Mouse (Mus musculus) adrenal gland, postnatal 14 days (tissue): Measurements from ENCODE around the gene Gdpd3. TPM values are rescaled to one million over a fixed set of nuclear protein-coding genes. Genes with fewer than 3 reads are reported as not detected.

Source experiments
- DNase-seq: peaks from one replicate; pipeline ENCODE4 v3.0.0; 2021; ENCODE audit warnings: mixed read lengths
- total RNA-seq: library from RNA; stranded (reverse); gene quantifications from 2 replicates; pipeline ENCODE4 v1.2.3, GENCODE M21; 2021

Gdpd3 gene
- total RNA-seq, 1 experiment from 2014 or later, result 3.8 TPM

DNA sequence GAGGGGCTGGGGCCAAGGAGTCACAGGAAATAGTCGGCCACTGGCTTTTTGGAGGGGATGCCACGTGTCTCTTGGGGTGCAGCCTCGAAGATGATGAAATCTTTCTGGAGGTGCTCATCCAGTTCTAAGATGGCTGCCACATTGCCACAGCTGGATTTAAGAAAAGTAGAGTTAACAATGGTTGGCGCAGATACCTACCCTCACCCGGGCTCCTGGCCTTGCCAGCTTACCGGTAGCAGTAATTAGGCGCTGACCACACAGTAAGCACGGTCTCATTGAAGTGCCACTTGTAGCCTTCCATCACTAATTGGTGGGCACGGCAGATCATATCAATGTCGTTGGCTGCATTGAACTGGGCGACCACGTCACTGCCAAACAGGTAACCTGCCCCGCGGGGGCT, 20.0 kb downstream of the Gdpd3 start:
- DNase-seq, result no peak

DNA sequence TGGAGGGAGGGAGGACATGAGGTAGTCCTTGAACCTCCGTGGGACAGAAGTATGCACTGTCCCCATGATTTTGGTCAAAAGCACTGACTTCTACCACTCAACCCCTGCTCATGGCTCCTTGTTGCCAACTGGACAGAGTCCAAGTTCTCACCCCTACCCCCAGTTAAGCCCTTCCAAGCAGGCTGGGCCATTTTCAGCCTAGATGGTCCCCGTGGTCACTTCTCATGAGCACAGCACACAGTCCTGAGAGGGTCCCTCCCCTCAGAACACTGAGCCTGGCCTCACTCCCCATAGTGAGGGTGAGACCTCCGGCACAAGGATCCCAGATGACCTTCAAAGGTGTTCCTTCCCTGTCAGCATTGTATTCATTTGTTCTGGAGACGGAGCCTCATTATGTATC, 23.0 kb downstream of the Gdpd3 start:
- DNase-seq, result no peak

DNA sequence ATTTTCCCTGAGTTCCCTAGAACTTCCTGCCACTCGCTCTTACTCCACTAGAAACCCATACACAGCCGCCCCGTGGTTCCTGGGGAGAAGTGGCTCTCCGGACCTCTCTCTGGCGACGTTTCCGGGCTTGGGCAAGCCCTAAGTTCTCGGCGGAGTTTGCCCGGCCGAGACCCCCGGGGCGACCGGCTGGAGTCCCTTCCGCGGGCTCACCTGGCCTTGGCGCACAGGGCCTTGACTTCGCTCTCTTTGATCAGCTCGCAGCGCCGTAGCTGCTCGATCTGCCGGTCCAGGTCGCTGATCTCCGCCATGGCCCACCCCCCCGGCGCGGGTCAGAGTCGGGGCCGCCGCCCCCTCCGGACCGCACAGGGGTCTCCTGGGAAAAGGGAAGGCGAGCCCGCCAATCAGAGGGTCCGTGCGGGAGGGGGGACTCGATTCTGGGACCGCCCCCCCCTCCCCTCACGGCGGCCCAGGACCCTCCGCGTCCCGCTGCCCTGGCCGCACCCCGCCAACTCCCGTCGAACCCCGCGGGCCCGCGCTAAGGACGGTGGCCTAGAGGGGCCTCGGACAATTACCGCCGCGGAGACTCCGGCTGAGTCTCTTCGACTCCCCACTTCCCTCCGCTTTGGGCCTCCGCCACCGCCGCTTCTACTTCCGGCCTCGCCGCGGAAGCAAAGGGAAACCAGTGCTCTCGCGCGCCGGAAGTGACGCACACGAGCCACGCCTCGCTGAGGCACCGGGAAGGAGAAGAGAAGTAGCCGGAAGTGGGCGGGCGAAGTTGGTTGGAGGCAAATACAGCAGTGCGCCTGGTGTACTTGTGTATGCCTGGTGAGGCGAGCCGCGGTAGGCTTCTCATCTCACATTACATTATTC, 26.0 kb downstream of the Gdpd3 start, which contains the start of gene Ppp4c:
Ppp4c (minus strand) TSS at position 646 of the 870 bp plus-strand sequence.
- peak; percentile 98 for DNase-seq

DNA sequence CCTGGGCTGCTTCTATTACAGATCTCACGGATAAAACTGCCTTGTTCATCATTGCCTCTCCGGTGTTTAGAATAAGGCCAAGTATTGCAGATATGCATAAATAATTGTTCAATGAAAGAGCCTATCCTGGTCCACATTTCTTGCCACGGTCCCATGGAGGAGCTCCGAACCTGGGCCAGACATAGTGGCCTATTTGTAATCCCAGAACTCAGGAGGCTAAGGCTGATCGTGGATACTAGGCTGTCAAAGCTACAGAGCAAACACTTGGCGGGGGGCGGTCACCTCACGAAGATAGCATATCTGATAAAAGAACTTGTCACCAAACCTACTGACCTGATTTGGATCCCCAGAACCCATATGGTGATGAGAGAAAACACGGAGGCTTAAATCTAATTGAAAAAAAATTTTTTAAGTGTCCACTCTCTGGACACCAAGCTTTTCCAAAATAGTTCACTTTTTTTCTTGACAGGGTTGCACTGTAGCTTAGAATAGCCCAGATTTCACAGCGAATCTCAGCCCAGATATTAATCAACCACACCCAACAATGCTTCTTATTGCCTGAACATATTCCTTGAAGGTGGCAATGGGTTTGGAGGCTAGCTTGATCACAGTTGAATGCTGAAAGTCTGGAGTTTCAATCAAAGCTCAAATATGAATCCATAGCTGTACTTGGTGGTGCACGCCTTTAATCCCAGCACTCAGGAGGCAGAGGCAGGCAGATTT, 26.7 kb downstream of the Gdpd3 start:
- DNase-seq, result no peak

DNA sequence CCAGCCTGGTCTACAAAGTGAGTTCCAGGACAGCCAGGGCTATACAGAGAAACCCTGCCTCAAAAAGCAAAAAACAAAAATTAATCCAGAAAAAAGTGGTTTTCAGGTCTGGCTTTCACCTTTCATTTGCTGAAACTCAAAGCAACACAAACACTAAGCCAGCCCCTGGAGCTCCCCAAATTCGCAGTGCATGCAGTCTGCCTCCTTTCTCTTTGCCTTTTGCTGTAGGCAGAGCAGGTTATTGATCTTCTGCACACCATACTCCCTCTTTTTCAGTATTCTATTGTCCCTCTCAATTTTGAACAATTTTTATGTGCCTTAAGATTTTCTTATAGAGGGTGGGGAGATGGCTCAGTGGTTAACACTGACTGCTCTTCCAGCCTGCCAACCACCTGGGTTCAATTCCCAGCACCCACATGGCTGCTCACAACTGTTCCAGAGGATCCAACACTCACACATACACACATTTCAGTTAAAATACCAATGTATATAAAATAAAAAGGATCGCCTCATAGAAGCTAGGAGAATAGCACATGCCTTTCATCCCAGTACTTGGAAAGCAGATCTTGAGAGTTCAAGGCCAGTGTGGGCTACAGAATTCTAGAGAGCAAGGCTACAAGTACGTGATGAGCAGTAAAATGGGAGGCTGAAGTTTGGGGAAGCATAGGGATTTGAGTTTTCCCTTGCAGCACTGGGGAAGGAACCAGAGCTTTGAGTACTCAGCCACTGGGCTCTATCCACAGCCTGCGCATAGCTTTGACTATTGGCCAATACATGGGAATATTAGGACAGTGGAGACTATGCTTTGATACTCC, 27.5 kb downstream of the Gdpd3 start:
- DNase-seq, result no peak

DNA sequence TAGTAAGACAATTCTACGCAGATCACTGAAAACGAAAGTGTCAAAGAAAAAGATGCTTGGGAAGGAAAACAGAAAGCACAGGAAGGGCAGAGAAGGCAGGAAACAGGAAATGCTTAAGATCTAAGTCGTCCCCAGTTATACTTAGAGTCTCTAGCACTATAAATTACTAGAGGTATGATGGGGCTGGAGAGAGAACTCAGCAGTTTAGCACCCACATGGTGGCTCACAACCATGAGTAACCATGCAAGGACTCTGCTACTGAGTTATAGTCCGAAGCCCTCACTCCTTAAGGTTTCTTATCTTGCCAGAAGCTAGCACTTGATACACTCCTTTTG, 28.1 kb downstream of the Gdpd3 start:
- no peak for DNase-seq

DNA sequence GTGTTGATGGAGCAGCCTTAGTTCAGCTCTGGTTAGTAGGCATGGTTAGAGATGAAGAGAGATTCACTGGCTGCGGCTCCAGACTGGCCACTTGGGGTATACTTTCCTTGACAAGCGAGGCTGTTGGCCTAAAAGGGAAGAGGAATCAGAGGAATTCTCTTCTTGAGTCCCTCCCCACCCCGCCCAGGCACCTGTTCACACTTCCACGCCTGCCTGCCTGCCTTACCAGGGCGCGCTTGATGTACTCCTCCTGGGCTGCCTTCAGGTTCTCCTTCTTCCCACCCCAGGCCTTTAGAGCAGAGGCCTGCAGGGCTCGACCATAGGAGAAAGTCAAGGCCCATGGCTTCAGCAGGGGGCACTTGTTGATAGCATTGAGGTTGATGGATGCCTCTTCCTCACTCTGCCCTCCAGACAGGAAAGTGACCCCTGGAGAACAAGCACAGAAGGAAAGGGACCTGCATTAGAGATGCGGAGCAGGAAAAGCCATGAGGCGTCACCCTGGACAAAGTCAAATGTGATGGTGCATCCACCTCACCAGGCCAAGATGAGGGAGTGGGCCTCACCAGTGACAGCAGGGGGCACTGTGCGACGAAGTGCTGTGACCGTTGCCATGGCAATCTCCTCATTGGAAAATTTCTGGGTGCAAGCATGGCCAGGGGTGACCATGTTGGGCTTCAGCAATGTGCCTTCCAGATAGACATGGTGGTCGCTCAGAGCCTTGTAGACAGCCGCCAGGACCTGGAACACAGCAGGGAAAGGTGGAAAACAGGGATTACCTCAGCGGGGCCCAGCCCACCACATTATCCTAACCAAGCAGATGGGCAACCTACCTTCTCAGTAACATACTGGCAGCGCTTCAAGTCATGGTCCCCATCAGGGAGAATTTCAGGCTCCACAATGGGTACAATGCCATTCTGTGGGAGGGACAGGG, 29.5 kb downstream of the Gdpd3 start:
- no peak for DNase-seq

DNA sequence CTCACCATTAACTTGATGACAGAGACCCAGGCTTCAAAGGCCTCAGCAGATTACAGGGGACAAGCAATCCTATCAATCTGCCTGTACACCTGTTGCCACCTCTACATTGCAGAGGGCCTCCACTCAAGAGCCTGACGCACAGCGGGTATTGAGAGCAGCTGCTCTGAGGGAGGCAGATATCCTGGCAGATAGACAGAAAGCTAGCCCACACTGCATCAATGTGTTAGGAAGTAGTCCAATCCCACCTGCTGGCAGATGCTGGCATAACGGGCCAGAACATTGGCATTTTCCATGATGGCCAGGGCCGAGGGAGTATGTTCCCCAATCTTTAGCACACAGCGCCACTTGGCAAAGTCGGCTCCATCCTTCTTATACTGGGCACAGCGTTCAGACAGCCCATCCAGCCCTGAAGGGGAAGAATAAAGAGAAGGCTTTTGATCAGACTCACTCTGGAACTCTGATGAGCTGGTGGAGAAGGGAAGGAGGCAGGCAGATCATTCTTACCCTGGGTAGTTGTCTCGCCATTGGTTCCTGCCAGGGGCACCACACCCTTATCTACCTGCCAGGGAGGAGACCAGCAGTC, 30.3 kb downstream of the Gdpd3 start:
- peak; percentile 61 for DNase-seq

DNA sequence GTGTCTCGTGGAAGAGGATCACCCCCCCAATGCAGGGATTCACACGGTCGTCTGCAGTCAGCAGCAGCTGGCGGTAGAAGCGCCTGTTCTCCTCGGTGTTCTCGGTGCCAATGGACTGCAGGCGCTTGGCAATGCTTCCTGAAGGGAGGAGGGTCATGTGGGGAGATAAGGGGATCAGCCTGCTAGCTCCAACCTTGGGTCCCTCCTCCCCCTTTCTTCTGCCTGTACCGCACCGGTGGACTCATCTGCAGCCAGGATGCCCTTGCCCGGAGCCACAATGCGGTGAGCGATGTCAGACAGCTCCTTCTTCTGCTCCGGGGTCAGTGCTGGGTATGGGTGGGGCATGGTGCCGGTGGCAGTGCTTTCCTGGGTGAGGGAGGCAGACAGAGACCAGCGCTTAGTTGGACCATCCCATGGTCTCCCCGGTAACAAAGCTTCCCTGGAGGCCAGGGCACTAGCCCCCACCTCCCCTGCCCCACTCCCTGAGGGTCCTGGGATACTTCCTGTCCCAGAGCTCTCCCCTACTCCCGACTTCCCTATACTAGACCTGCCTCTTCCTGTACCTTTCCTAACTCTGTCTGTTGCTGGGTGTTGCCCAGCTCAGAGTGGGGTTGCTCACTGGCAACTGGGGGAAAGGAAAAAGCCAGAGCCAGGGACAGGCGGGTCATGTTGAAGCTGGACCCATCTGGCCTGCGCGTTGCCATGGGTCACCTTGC, 31.4 kb downstream of the Gdpd3 start, which contains the start of gene Fam57b:
Fam57b (plus strand) TSS at position 258 of the 716 bp plus-strand sequence.
- DNase-seq, result peak; percentile 81

DNA sequence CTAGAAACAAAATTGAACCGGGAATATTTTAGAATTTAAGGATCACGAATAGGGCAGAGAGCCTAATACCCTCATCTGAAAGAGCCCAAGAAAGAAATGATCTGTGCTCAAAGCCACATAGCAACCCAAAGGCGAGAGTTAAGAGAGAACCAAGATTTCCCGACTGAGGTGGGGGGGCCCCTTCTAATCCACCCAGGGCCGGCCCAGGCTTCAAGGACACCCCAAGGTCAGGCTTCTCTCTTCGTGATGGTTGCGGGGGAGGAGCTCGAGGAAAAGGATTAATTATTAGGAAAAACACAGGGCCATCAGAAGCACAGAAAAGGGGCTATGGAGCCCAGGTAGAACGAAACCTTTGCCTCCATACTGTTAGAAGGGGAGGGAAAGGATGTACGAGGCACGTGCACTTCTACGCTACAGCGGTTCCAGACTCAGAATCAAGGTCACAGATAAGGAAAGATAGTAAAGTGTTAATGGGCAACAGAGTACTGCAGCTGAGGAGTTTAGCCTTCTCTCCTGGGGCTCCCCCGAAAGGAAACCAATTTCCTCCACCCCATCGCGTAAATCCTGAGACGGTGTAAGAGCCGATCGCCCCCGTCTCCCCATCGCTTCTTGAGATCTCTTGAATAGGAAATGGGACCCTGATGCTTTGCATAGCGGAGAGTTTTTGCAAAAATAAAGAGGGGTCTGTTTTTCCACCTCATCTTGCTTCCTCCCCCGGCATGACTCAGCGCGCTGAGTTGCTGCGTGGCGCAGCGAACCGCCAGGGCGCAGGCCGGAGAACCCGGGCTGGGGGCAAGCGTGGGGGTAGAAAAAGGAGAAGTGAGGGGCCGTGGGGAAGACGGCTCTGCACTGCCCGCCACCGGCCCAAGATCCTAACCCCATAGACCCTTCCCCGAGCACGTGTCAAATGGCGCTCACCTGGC, 32.3 kb downstream of the Gdpd3 start:
- peak; percentile 77 for DNase-seq

DNA sequence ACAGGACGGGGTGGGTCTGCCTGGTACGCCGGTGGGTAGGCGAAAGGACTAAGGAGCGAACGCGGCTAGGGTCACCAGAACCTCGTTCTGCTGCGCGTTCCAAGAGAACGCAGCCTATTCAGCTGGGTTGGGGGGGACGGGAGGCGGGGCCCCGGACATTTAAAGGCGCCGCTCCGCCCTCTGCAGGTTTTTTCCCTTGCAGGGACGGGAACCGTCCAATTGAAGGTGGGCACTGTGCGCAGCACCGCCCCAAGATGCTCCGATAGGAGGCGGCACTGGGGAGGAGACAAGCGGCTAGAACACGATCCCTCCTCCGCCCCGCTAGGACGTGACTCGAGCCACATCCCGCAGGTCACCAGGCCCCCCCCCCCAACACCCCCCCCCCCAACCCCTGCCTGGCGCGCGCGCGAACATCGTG, 32.9 kb downstream of the Gdpd3 start:
- DNase-seq, result peak; percentile 98

DNA sequence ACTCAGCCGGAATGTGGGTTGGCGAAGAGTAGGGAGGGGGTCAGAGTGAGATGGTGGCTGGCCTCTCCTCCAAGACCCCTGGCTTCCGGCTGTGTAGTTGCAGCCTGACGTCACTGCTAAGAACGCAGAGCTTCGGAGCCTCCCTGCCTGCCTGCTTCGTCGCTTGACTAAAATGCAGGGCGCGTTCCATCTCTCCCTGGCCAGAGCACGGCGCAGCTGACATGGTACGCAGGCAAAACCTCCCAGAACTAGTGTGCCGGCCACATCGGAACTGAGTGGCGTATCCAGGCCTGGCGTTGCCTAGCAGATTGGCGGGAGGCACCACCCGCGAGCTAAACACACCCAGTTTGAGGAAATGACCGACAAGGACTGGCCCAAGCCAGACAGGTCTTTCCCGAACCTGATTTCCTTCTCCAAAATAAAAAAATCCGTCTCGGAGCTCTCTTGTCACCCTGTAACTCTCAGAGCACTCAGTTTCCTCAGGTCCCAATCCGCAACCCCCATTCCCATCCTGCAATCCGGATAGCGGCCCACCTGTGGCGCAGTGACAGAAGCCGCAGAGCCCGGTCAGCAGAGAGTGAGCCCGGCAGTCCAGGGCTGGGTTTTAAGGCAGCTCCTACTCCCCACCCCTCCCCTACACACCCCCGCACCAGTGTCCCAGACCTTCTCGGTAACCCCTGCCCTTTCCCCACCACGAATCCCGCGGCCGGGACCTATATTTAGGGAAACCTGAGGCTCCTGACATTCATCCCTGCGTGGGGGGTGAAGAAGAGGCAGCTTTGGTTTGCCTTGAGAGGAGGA, 33.5 kb downstream of the Gdpd3 start:
- peak; percentile 52 for DNase-seq

DNA sequence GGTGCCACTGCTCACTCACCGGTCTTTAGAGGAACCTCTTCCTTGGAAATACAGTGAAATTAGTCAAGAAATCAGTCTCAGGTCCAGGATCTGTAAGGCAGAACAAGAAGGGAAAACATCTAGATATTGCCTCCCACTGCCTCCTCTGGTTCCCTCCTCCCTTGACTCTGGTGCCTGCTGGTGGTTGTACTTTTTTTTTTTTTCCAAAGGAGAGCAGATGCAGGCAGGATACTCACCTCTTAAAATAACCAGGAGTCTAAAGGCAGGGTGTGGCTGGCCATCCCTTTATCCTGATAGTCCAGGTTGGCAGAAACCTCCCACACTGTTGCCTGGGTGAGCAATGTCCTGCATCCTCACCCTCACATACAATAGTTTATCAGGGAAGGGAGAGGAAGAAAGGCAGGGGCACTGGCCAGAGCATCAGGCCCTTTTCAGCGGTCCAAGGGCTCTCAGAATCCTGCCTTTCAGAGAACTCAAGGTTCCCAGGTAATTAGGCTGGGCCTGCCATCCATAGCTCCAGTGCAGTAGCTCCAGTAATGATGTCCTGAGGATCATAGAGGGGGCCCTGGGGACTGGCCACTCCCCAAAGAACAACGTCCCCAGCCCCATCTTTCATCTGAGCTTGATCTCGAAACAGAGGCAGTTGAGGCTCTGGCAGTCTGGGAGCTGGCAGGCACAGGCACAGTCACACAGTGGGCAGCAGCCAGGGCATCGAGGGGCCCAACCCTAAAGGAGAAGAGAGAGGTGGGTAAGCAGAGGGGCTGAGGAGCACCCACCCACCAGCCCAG, 34.3 kb downstream of the Gdpd3 start:
- DNase-seq, result no peak

DNA sequence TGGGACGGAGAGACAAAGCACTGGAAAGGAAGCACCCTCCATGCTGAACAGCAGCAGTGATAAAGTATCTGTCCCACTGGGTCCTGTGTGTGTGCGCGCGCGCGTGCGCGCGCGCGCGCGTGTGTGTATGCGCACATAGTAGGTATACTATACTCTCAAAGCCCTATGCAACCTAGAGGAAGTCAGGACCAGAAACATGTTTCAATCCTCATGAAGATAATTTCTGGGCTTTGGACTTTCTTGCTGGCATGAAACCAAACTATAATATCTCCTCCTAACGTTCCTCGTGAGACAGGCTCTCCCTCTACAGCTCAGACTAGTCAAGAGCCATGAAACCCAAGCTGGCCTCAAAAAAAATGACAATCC, 34.9 kb downstream of the Gdpd3 start:
- DNase-seq, result no peak

DNA sequence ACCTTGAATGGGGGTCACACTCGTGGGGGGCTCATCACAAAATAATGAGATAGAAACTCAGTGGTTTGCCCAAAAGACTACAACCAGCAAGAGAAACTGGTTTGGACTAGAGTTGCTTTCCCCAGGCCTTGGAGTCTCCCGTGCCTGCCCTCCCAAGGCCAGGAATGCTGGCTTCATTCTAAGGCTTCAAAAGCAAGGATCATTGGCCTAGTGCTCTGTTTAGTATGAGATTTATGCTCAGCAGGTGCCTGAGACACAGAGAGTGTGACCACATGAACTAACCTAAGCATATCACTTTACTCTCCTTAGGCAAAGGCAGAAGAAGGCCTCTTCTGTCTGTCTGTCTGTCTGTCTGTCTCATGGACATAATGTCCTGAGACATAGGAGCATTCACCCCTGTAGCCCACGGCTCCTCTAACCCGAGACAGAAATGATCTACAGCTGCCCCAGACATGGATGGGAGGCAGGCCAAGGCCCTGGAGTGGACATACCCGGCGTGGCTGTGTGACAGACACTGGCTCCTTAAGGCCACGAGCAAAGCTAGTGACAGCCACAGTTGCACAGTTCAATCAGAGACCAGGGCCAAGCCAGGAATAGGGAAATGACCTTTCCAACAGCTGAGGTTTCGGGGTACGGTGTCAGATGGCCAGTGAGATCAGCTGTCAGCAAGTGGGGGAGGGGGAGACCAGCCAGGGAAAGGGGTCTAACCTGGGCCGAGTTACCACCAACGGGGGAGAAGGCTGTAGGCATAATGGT, 36.2 kb downstream of the Gdpd3 start:
- DNase-seq, result peak; percentile 69

DNA sequence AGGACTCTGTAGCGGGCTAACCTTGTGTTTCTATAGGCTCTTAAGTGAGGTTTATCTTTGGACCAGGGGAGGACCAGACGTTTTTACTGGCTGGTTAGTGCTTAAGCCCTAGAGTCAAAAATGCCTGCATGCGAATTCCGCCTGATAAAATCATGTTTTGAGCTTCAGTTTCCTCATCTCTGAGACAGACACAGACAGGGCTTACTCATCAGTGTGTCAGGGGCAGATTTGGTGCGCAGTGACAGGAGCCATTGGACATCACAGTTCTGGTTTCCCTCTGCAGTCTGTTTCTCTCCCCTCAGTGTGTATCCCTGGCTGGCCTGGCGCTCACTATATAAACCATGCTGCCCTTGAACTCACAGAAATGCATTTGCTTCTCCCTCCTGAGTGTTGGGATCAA, 37.0 kb downstream of the Gdpd3 start:
- DNase-seq, result peak; percentile 43

DNA sequence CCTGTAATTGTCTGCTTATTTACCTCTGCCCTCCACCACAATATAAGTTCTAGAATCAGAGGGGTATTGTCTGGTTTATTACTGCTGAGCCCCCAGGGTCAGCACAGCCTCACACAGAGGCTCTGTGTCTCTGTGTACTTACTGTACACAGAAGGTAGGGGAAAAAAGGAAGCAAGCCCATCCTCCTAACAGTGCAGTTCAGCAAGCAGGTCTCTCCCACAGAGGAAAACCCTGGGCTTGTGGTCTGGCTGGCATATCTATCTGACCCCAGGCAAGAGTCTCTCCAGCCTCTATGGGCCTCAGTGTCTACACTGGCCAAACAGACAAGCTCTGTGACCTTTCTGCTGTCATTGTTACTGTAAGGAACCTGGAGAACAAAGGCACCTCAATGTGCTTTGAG, 37.6 kb downstream of the Gdpd3 start:
- DNase-seq, result no peak
